Mouse (Mus musculus) megakaryocyte, embryonic 14.5 days (primary cell): Measurements from ENCODE around the gene Uaca.

Experiments used
- FLI1 ChIP-seq: IDR thresholded peaks from 2 replicates; pipeline ENCODE4 v1.6.1; 2012; ENCODE audit warnings: low read length, inconsistent platforms, mixed read lengths
- GATA1 ChIP-seq: IDR thresholded peaks from 3 replicates; pipeline ENCODE4 v1.6.1; 2012; ENCODE audit warnings: mixed read lengths, low read length, inconsistent platforms, borderline replicate concordance

- TF ChIP-seq GATA1: no peak
- no peak for TF ChIP-seq FLI1
These were observed 41.8 kb downstream of the Uaca start for GRCm38 (mm10) chr9:60836151-60836550.
